Mouse (Mus musculus) neural tube, embryonic 13.5 days (tissue): ENCODE results near the gene Smap1. TPM values are rescaled to one million over a fixed set of nuclear protein-coding genes. Genes with fewer than 3 reads are reported as not detected.
A peak's percentile ranks its signal among the peaks of the same experiment; 100 is the strongest.

ENCODE experiments used
- ATAC-seq: fragments of 200-750 bp; cut with Nextera tagmentation; 2 replicates; pipeline ENCODE4 v1.8.0; 2017; ENCODE audit warnings: low read depth, mild to moderate bottlenecking, moderate TSS enrichment, moderate library complexity
- H3K27ac ChIP-seq: fragments of 300-500 bp; sonication (generic); replicated peaks from 2 replicates; pipeline ENCODE4 v1.5.1; 2015; ENCODE audit warnings: moderate library complexity, mild to moderate bottlenecking, inconsistent platforms
- H3K27me3 ChIP-seq: fragments of 300-500 bp; sonication (generic); 2 replicates; pipeline ENCODE4 v1.6.1; 2015; ENCODE audit warnings: mild to moderate bottlenecking, inconsistent platforms
- H3K36me3 ChIP-seq: fragments of 300-500 bp; sonication (generic); 2 replicates; pipeline ENCODE4 v1.6.1; 2015; ENCODE audit warnings: mild to moderate bottlenecking, inconsistent platforms
- H3K4me1 ChIP-seq: fragments of 300-500 bp; sonication (generic); replicated peaks from 2 replicates; pipeline ENCODE4 v1.6.1; 2015; ENCODE audit warnings: inconsistent platforms
- H3K4me2 ChIP-seq: fragments of 300-500 bp; sonication (generic); 2 replicates; pipeline ENCODE4 v1.6.1; 2015; ENCODE audit warnings: inconsistent platforms, mild to moderate bottlenecking, moderate library complexity
- H3K4me3 ChIP-seq: fragments of 300-500 bp; sonication (generic); 2 replicates; pipeline ENCODE4 v1.5.1; 2015; ENCODE audit warnings: mild to moderate bottlenecking, inconsistent platforms
- H3K9ac ChIP-seq: fragments of 300-500 bp; sonication (generic); 2 replicates; pipeline ENCODE4 v1.6.1; 2015; ENCODE audit warnings: moderate library complexity, mild to moderate bottlenecking, inconsistent platforms
- H3K9me3 ChIP-seq: fragments of 300-500 bp; sonication (generic); 2 replicates; pipeline ENCODE4 v1.6.1; 2016; ENCODE audit warnings: inconsistent platforms
- WGBS: fragments of 180-500 bp; shearing (Covaris S2); methylation state at CpG from one replicate; pipeline ENCODE4 v1.1.7; 2015; 5-methylcytosine and 5-hydroxymethylcytosine counted together
- polyA plus RNA-seq: library from polyadenylated mRNA; unstranded; fragments of >200 nt; fragmentation: Nextera tagmentation; extraction: Ambion mirVana; gene quantifications from 2 replicates; pipeline ENCODE4 v1.2.1, GENCODE M21; 2015

Gene Smap1
- polyA plus RNA-seq, 1 experiment from 2014 or later, result 95.8 TPM

DNA sequence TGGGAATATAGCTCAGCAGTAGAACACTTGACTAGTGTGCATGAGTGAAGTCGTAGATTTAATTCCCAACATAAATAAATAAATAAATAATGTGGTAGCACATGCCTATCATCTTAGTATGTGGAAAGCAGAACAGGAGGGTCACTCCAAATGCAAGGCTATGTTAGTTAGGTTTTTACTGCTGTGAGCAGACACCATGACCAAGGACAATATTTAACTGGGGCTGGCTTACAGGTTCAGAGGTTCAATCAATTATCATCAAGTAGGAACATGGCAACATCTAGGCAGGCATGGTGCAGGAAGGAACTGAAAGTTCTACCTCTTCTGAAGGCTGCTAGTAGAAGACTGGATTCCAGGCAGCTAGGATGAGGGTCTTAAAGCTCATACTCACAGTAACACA lies 22.0 kb upstream of the Smap1 start:
- H3K4me1 ChIP-seq, result 0 out of 2 replicates have a peak, but pooled peaks cover 8% of the 10 kb centered on the region
- ATAC-seq, result no peak
- no peaks in the 10 kb centered on the region for H3K27me3 ChIP-seq
- H3K27ac ChIP-seq, result no peak overlapping the region
- 77% methylated on average over 1 of the region's 1 CpGs for WGBS
- no peak overlapping the region for H3K4me2 ChIP-seq
- H3K9ac ChIP-seq, result no peak overlapping the region
- 0 out of 2 replicates have a peak, but pooled peaks cover 3% of the 10 kb centered on the region for H3K9me3 ChIP-seq
- H3K36me3 ChIP-seq, result no peaks in the 10 kb centered on the region
- H3K4me3 ChIP-seq, result no peak overlapping the region

GRCm38 (mm10) chr1:23943146-23943940 lies 21.2 kb upstream of the Smap1 start:
- Histone ChIP-seq H3K4me3 (no peak overlapping the region), H3K36me3 (no peaks in the 10 kb centered on the region), H3K9ac (no peak overlapping the region), H3K27ac (no peak overlapping the region), H3K4me2 (no peak overlapping the region), H3K27me3 (no peaks in the 10 kb centered on the region), H3K4me1 (0 out of 2 replicates have a peak, but pooled peaks cover 2% of the 10 kb centered on the region), H3K9me3 (0 out of 2 replicates have a peak, but pooled peaks cover 3% of the 10 kb centered on the region)
- WGBS, result 66% methylated on average over 3 of the region's 3 CpGs
- ATAC-seq, result no peak

- H3K4me3 ChIP-seq, result no peak overlapping the region
- H3K9me3 ChIP-seq, result 0 out of 2 replicates have a peak, but pooled peaks cover 3% of the 10 kb centered on the region
- 39% methylated on average over 4 of the region's 4 CpGs for WGBS
- H3K9ac ChIP-seq, result no peak overlapping the region
- H3K4me1 ChIP-seq, result no peaks in the 10 kb centered on the region
- H3K27me3 ChIP-seq, result no peaks in the 10 kb centered on the region
- H3K4me2 ChIP-seq, result no peak overlapping the region
- H3K27ac ChIP-seq, result no peak overlapping the region
- no peaks in the 10 kb centered on the region for H3K36me3 ChIP-seq
- ATAC-seq, result no peak
These were observed 13.3 kb upstream of the Smap1 start for GRCm38 (mm10) chr1:23935408-23935762.

- no peak for ATAC-seq
- Histone ChIP-seq H3K4me2 (no peak overlapping the region), H3K9me3 (no peaks in the 10 kb centered on the region), H3K36me3 (no peaks in the 10 kb centered on the region), H3K4me3 (no peak overlapping the region), H3K27ac (no peak overlapping the region), H3K4me1 (no peaks in the 10 kb centered on the region), H3K9ac (no peak overlapping the region), H3K27me3 (no peaks in the 10 kb centered on the region)
- 58% methylated on average over 8 of the region's 8 CpGs for WGBS
These were observed 12.7 kb upstream of the Smap1 start for GRCm38 (mm10) chr1:23934669-23935407.

DNA sequence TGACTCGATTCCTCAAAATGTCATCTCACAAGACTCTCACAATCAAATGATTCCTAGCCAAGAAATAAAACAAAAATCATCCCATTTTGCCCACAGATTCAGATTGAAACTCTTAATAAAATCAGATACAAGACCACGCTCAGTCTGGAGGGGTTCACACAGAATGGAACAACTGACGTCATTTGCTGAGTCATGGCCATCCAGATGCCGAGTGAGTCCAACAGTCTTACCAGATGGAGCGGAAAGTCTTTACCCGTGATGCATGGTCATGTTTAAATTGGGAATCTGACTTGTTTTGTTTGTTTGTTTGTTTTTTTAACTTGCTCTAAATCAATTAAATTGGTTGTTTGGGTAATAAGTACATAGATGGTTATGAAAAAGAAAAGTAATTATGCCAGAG lies 7.3 kb upstream of the Smap1 start:
- H3K27me3 ChIP-seq, result no peaks in the 10 kb centered on the region
- H3K4me3 ChIP-seq, result no peak overlapping the region
- no peaks in the 10 kb centered on the region for H3K4me1 ChIP-seq
- H3K27ac ChIP-seq, result no peak overlapping the region
- H3K9ac ChIP-seq, result no peak overlapping the region
- no peak for ATAC-seq
- H3K4me2 ChIP-seq, result no peak overlapping the region
- peaks cover 3% of the 10 kb centered on the region; the same call in 1 of the 2 replicates for H3K9me3 ChIP-seq
- no peaks in the 10 kb centered on the region for H3K36me3 ChIP-seq
- WGBS, result 91% methylated on average over 6 of the region's 6 CpGs

DNA sequence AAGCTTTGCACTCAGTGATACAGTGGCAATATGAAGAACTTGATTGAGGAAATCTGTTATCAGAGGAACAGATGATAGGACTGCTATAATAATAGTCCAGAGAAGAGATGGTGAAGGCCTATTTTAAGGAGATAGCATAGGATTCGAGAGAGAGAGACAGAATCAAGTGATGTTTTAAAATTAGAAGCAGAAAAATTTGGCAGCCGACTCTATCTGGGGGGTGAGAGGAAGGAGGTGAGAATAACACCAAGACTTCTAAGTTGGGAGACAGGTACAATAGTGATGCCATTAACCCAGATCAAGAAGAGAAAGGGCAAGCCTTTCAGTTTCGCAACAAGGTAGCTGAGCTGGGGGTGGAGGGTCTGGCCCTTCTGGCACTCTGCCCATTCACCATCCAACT lies 6.3 kb upstream of the Smap1 start:
- no peaks in the 10 kb centered on the region for H3K4me1 ChIP-seq
- ATAC-seq, result no peak
- peaks cover 3% of the 10 kb centered on the region; the same call in 1 of the 2 replicates for H3K9me3 ChIP-seq
- H3K36me3 ChIP-seq, result no peaks in the 10 kb centered on the region
- no peak overlapping the region for H3K9ac ChIP-seq
- WGBS, result 86% methylated on average over 3 of the region's 3 CpGs
- H3K4me2 ChIP-seq, result no peak overlapping the region
- no peaks in the 10 kb centered on the region for H3K27me3 ChIP-seq
- no peak overlapping the region for H3K4me3 ChIP-seq
- no peak overlapping the region for H3K27ac ChIP-seq

DNA sequence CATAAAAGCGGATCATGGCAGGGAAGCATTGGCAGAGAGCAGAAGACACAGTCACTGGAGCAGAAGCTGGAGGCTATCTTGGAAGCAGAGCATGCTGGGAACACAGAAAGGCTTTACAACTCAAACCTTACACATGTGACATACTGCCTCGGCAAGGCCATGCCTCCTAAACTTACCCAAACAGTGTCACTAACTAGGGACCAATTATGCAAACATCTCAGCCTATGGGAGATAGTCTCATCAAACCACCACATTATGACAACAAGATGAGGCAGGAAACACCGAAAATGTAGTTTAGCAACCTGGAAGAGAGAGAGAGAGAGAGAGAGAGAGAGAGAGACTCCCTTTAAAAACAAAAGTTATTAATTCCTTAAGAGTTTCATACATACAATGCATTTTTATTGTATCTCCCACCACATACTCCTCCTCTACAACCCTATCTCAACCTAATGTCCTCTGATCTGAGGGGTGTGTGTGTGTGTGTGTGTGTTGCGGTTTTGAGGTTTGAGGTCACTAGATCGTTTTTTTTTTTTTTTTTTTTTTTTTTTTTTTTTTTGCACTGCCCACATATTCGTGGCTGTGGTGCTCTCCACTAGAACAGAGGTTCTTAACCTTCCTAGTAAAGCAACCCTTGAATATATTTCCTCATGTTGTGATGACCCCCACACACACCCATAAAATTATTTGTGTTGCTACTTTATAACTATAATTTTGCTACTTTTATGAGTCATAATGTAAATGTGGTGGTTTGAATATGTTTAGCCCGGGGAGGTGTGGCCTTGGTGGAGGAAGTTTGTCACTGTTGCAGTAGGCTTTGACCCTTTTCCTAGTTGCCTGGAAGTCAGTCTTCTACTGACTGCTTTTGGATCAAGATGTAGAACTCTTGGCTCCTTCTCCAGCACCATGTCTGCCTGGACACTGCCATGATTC lies 1.9 kb upstream of the Smap1 start:
- WGBS, result 88% methylated on average over 6 of the region's 7 CpGs
- Histone ChIP-seq H3K4me3 (no peak overlapping the region), H3K9me3 (peaks cover 3% of the 10 kb centered on the region; the same call in 1 of the 2 replicates), H3K9ac (no peak overlapping the region), H3K4me1 (peaks cover 28% of the 10 kb centered on the region), H3K27ac (no peak overlapping the region), H3K4me2 (no peak overlapping the region), H3K36me3 (no peaks in the 10 kb centered on the region), H3K27me3 (no peaks in the 10 kb centered on the region)
- ATAC-seq, result no peak

DNA sequence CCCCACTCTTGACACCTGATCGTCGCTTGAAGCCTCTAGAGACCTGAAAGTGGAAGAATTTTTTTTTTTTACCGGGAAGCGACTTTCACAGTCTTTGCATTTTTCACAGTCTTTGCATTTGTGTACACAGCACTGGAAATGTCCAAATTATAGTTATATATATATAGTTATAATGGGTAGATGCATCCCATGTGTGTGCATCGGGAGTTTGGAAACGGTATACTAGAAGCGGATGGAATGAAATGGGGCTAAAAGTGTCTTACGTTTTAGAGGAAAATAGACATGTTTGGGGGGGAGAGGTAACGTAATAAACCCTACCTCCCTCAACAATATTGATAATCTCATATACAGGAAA lies 390 bp upstream of the Smap1 start:
- ATAC-seq, result no peak

DNA sequence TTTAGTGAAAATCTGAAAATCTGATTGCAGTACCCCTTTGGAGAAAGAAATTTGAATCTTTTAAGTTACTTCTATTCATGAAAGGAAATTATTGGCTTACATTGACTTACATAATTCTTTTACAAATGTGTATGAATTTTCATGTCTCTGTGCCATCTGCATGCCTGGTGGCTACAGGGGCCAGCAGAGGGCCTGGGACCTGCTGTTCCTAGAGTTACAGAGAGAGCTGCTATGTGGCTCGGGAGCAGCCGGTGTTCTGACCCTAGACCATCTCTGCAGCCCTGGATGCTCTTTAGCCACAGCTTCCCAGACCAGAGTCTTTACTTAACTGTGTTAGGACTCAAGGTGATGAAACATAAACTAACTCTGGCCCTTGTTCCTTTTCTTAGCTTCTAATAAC lies 1.8 kb downstream of the Smap1 start:
- peak overlapping the region; percentile 31; the same call in 1 of the 2 replicates for H3K9ac ChIP-seq
- ATAC-seq, result no peak

More for the DNA sequence above, 390 bp upstream of the Smap1 start:
- Histone ChIP-seq H3K27ac (peak overlapping the region; percentile 97), H3K36me3 (no peaks in the 10 kb centered on the region), H3K4me1 (peaks cover 29% of the 10 kb centered on the region), H3K27me3 (no peaks in the 10 kb centered on the region), H3K9me3 (peaks cover 3% of the 10 kb centered on the region; the same call in 1 of the 2 replicates), H3K4me2 (peak overlapping the region; percentile 75), H3K4me3 (peak overlapping the region; percentile 93), H3K9ac (peak overlapping the region; percentile 96)
- 30% methylated on average over 9 of the region's 9 CpGs for WGBS

DNA sequence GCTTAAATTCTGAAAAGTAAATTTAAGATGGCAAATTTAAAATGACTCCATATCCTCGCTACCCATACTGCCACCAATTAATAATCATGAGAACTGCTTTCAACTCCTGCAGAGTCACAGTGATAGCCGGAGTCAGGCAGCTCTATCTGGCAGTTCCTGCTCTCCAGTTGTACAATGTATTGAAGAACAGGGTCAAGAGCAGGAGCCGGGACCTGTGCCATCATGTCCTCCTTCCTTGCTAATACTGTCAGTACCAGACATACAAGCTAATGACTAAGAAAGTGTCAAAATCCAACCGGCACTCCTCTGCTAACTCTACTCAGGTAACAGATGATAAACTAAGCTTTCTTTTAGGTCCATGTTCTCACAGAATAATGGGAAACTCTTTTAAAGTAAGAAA lies 3.0 kb downstream of the Smap1 start:
- Histone ChIP-seq H3K36me3 (no peaks in the 10 kb centered on the region), H3K4me3 (no peak overlapping the region), H3K9me3 (no peaks in the 10 kb centered on the region), H3K4me2 (no peak overlapping the region), H3K27ac (no peak overlapping the region), H3K4me1 (peaks cover 29% of the 10 kb centered on the region), H3K9ac (no peak overlapping the region), H3K27me3 (no peaks in the 10 kb centered on the region)
- ATAC-seq, result no peak
- WGBS, result 92% methylated on average over 4 of the region's 4 CpGs

More for the DNA sequence above, 1.8 kb downstream of the Smap1 start:
- H3K36me3 ChIP-seq, result no peaks in the 10 kb centered on the region
- H3K9me3 ChIP-seq, result no peaks in the 10 kb centered on the region
- WGBS, result 33% methylated on average over 2 of the region's 2 CpGs
- no peak overlapping the region for H3K27ac ChIP-seq
- peak overlapping the region; percentile 75 for H3K4me2 ChIP-seq
- H3K4me1 ChIP-seq, result peaks cover 29% of the 10 kb centered on the region
- H3K4me3 ChIP-seq, result peak overlapping the region; percentile 93
- no peaks in the 10 kb centered on the region for H3K27me3 ChIP-seq

GRCm38 (mm10) chr1:23915483-23915882 lies 6.6 kb downstream of the Smap1 start:
- Histone ChIP-seq H3K36me3 (no peaks in the 10 kb centered on the region), H3K9me3 (no peaks in the 10 kb centered on the region), H3K9ac (no peak overlapping the region), H3K27me3 (no peaks in the 10 kb centered on the region), H3K4me3 (no peak overlapping the region), H3K27ac (no peak overlapping the region), H3K4me1 (peaks cover 16% of the 10 kb centered on the region), H3K4me2 (no peak overlapping the region)
- ATAC-seq, result no peak
- WGBS, result 94% methylated on average over 4 of the region's 4 CpGs
